Mouse (Mus musculus) forebrain, embryonic 11.5 days (tissue): Measurements from ENCODE around the gene Afg1l. TPM values are rescaled to one million over a fixed set of nuclear protein-coding genes. Genes with fewer than 3 reads are reported as not detected.

Source experiments
- ATAC-seq: fragments of 200-750 bp; cut with Nextera tagmentation; replicated peaks from 2 replicates; pipeline ENCODE4 v1.8.0; 2017; ENCODE audit warnings: moderate TSS enrichment; ENCODE audit not compliant: low FRiP score
- DNase-seq: peaks from one replicate; pipeline ENCODE4 v3.0.0-alpha.2; 2017; ENCODE audit warnings: low spot score
- H3K27ac ChIP-seq: fragments of 300-500 bp; sonication (generic); 2 replicates; pipeline ENCODE4 v1.5.1; 2014; ENCODE audit warnings: low read depth, low read length
- H3K27me3 ChIP-seq: fragments of 300-500 bp; sonication (generic); 2 replicates; pipeline ENCODE4 v1.6.1; 2014; ENCODE audit warnings: mild to moderate bottlenecking, low read length, mixed read lengths; ENCODE audit not compliant: control insufficient read depth, insufficient read depth
- H3K36me3 ChIP-seq: fragments of 300-500 bp; sonication (generic); 2 replicates; pipeline ENCODE4 v1.6.1; 2014; ENCODE audit warnings: mild to moderate bottlenecking, low read length, moderate library complexity, mixed read lengths; ENCODE audit not compliant: control insufficient read depth, insufficient read depth
- H3K4me1 ChIP-seq: fragments of 300-500 bp; sonication (generic); replicated peaks from 2 replicates; pipeline ENCODE4 v1.6.1; 2014; ENCODE audit warnings: low read length, mixed read lengths; ENCODE audit not compliant: control insufficient read depth, insufficient read depth
- H3K4me2 ChIP-seq: fragments of 300-500 bp; sonication (generic); 2 replicates; pipeline ENCODE4 v1.6.1; 2014; ENCODE audit warnings: low read depth, mild to moderate bottlenecking, low read length, moderate library complexity, mixed read lengths; ENCODE audit not compliant: severe bottlenecking
- H3K4me3 ChIP-seq: fragments of 300-500 bp; sonication (generic); 2 replicates; pipeline ENCODE4 v1.5.1; 2014; ENCODE audit warnings: low read depth, low read length
- H3K9ac ChIP-seq: fragments of 300-500 bp; sonication (generic); 2 replicates; pipeline ENCODE4 v1.6.1; 2014; ENCODE audit warnings: low read length
- H3K9me3 ChIP-seq: fragments of 300-500 bp; sonication (generic); 2 replicates; pipeline ENCODE4 v1.6.1; 2016; ENCODE audit warnings: low read length, mixed read lengths; ENCODE audit not compliant: control insufficient read depth
- WGBS: fragments of 180-500 bp; shearing (Covaris S2); extraction: QIAGEN DNeasy Blood & Tissue Kit; methylation state at CpG from one replicate; pipeline ENCODE4 v1.1.7; 2014; 5-methylcytosine and 5-hydroxymethylcytosine counted together
- polyA plus RNA-seq: library from polyadenylated mRNA; unstranded; fragments of >200 nt; fragmentation: Nextera tagmentation; extraction: Ambion mirVana; gene quantifications from 2 replicates; pipeline ENCODE4 v1.2.1, GENCODE M21; 2014

Afg1l gene
- polyA plus RNA-seq, 1 experiment from 2014 or later, result 3.9 TPM

- DNase-seq (no peak), ATAC-seq (no peak)
- no peak overlapping the region for H3K4me3 ChIP-seq
- 76% methylated on average over 1 of the region's 1 CpGs for WGBS
- no peaks in the 10 kb centered on the region for H3K27me3 ChIP-seq
- H3K27ac ChIP-seq, result no peak overlapping the region
- H3K9ac ChIP-seq, result no peak overlapping the region
- H3K36me3 ChIP-seq, result no peaks in the 10 kb centered on the region
- no peaks in the 10 kb centered on the region for H3K9me3 ChIP-seq
- no peak overlapping the region for H3K4me2 ChIP-seq
- H3K4me1 ChIP-seq, result no peaks in the 10 kb centered on the region
Measured at GRCm38 (mm10) chr10:42491158-42491557, 12.8 kb upstream of the Afg1l start.

GRCm38 (mm10) chr10:42488606-42489296, 10.4 kb upstream of the Afg1l start:
- no peaks in the 10 kb centered on the region for H3K9me3 ChIP-seq
- 36% methylated on average over 8 of the region's 8 CpGs for WGBS
- H3K27ac ChIP-seq, result no peak overlapping the region
- H3K36me3 ChIP-seq, result no peaks in the 10 kb centered on the region
- no peak overlapping the region for H3K4me2 ChIP-seq
- H3K4me3 ChIP-seq, result no peak overlapping the region
- no peaks in the 10 kb centered on the region for H3K4me1 ChIP-seq
- H3K9ac ChIP-seq, result no peak overlapping the region
- H3K27me3 ChIP-seq, result no peaks in the 10 kb centered on the region
- DNase-seq, result no peak
- ATAC-seq, result no peak

- ATAC-seq (no peak), DNase-seq (no peak)
- 82% methylated on average over 4 of the region's 4 CpGs for WGBS
- no peak overlapping the region for H3K27ac ChIP-seq
- H3K36me3 ChIP-seq, result no peaks in the 10 kb centered on the region
- no peaks in the 10 kb centered on the region; the same call in 1 of the 2 replicates for H3K4me1 ChIP-seq
- H3K9ac ChIP-seq, result no peak overlapping the region
- no peaks in the 10 kb centered on the region for H3K9me3 ChIP-seq
- no peaks in the 10 kb centered on the region for H3K27me3 ChIP-seq
- no peak overlapping the region for H3K4me2 ChIP-seq
- no peak overlapping the region for H3K4me3 ChIP-seq
Measured at GRCm38 (mm10) chr10:42480719-42481118, 2.4 kb upstream of the Afg1l start.

- H3K9me3 ChIP-seq, result no peaks in the 10 kb centered on the region; the same call in 1 of the 2 replicates
- ATAC-seq (peak; percentile 44), DNase-seq (no peak)
- 12% methylated on average over 25 of the region's 25 CpGs for WGBS
- H3K4me1 ChIP-seq, result no peaks in the 10 kb centered on the region; the same call in 1 of the 2 replicates
- peak overlapping the region; percentile 83 for H3K4me2 ChIP-seq
- peak overlapping the region; percentile 55 for H3K4me3 ChIP-seq
- H3K27ac ChIP-seq, result peak overlapping the region; percentile 70; the same call in 1 of the 2 replicates
- H3K27me3 ChIP-seq, result no peaks in the 10 kb centered on the region
- no peaks in the 10 kb centered on the region for H3K36me3 ChIP-seq
- H3K9ac ChIP-seq, result peak overlapping the region; percentile 79
Measured at GRCm38 (mm10) chr10:42477550-42478340, 620 bp downstream of the Afg1l start.

GRCm38 (mm10) chr10:42476774-42477475, 1.4 kb downstream of the Afg1l start:
- H3K4me1 ChIP-seq, result no peaks in the 10 kb centered on the region; the same call in 1 of the 2 replicates
- H3K4me3 ChIP-seq, result no peak overlapping the region
- no peak overlapping the region for H3K9ac ChIP-seq
- 94% methylated on average over 10 of the region's 10 CpGs for WGBS
- ATAC-seq (no peak), DNase-seq (no peak)
- H3K27me3 ChIP-seq, result no peaks in the 10 kb centered on the region
- no peak overlapping the region for H3K27ac ChIP-seq
- H3K9me3 ChIP-seq, result no peaks in the 10 kb centered on the region; the same call in 1 of the 2 replicates
- no peaks in the 10 kb centered on the region for H3K36me3 ChIP-seq
- no peak overlapping the region for H3K4me2 ChIP-seq

GRCm38 (mm10) chr10:42474946-42475514, 3.3 kb downstream of the Afg1l start:
- no peak overlapping the region for H3K9ac ChIP-seq
- ATAC-seq (no peak), DNase-seq (no peak)
- no peaks in the 10 kb centered on the region for H3K27me3 ChIP-seq
- no peaks in the 10 kb centered on the region; the same call in 1 of the 2 replicates for H3K9me3 ChIP-seq
- WGBS, result 82% methylated on average over 6 of the region's 6 CpGs
- no peaks in the 10 kb centered on the region; the same call in 1 of the 2 replicates for H3K4me1 ChIP-seq
- H3K36me3 ChIP-seq, result no peaks in the 10 kb centered on the region
- no peak overlapping the region for H3K4me3 ChIP-seq
- no peak overlapping the region for H3K4me2 ChIP-seq
- no peak overlapping the region for H3K27ac ChIP-seq

GRCm38 (mm10) chr10:42464805-42465204, 13.6 kb downstream of the Afg1l start:
- no peaks in the 10 kb centered on the region for H3K4me1 ChIP-seq
- 77% methylated on average over 14 of the region's 14 CpGs for whole genome bisulfite sequencing
- no peak overlapping the region for H3K27ac ChIP-seq
- no peaks in the 10 kb centered on the region for H3K27me3 ChIP-seq
- H3K4me2 ChIP-seq, result no peak overlapping the region
- H3K36me3 ChIP-seq, result no peaks in the 10 kb centered on the region
- H3K9ac ChIP-seq, result no peak overlapping the region
- H3K9me3 ChIP-seq, result no peaks in the 10 kb centered on the region
- no peak overlapping the region for H3K4me3 ChIP-seq
- DNase-seq (no peak), ATAC-seq (no peak)

GRCm38 (mm10) chr10:42464224-42464623, 14.1 kb downstream of the Afg1l start:
- H3K27ac ChIP-seq, result no peak overlapping the region
- no peaks in the 10 kb centered on the region for H3K36me3 ChIP-seq
- ATAC-seq (no peak), DNase-seq (no peak)
- no peak overlapping the region for H3K9ac ChIP-seq
- H3K4me1 ChIP-seq, result no peaks in the 10 kb centered on the region
- WGBS, result 53% methylated on average over 5 of the region's 5 CpGs
- no peak overlapping the region for H3K4me2 ChIP-seq
- H3K4me3 ChIP-seq, result no peak overlapping the region
- H3K9me3 ChIP-seq, result no peaks in the 10 kb centered on the region; the same call in 1 of the 2 replicates
- no peaks in the 10 kb centered on the region for H3K27me3 ChIP-seq
